Mouse (Mus musculus) forebrain, embryonic 14.5 days (tissue): ENCODE results near the gene Coil. TPM values are rescaled to one million over a fixed set of nuclear protein-coding genes. Genes with fewer than 3 reads are reported as not detected.
A peak's percentile ranks its signal among the peaks of the same experiment; 100 is the strongest.

Source experiments
- ATAC-seq: fragments of 200-750 bp; cut with Nextera tagmentation; 2 replicates; pipeline ENCODE4 v1.8.0; 2017; ENCODE audit warnings: mild to moderate bottlenecking, moderate library complexity
- DNase-seq: peaks from one replicate; pipeline ENCODE4 v3.0.0-alpha.2; 2015; ENCODE audit warnings: low spot score
- H3K27ac ChIP-seq: fragments of 300-500 bp; sonication (generic); 2 replicates; pipeline ENCODE4 v1.5.1; 2014; ENCODE audit warnings: low read depth, mild to moderate bottlenecking, control low read depth, low read length, moderate library complexity
- H3K27me3 ChIP-seq: fragments of 300-500 bp; sonication (generic); replicated peaks from 2 replicates; pipeline ENCODE4 v1.6.1; 2014; ENCODE audit warnings: low read length, control low read depth, mixed read lengths; ENCODE audit not compliant: control insufficient read depth, insufficient read depth
- H3K36me3 ChIP-seq: fragments of 300-500 bp; sonication (generic); 2 replicates; pipeline ENCODE4 v1.6.1; 2014; ENCODE audit warnings: low read length, control low read depth; ENCODE audit not compliant: control insufficient read depth, insufficient read depth
- H3K4me1 ChIP-seq: fragments of 300-500 bp; sonication (generic); 2 replicates; pipeline ENCODE4 v1.6.1; 2014; ENCODE audit warnings: antibody characterized with exemption, low read length, control low read depth; ENCODE audit not compliant: control insufficient read depth, insufficient read depth
- H3K4me2 ChIP-seq: fragments of 300-500 bp; sonication (generic); 2 replicates; pipeline ENCODE4 v1.6.1; 2014; ENCODE audit warnings: mild to moderate bottlenecking, control low read depth, low read length
- H3K4me3 ChIP-seq: fragments of 300-500 bp; sonication (generic); 2 replicates; pipeline ENCODE4 v1.5.1; 2014; ENCODE audit warnings: low read depth, low read length, control low read depth
- H3K9ac ChIP-seq: fragments of 300-500 bp; sonication (generic); 2 replicates; pipeline ENCODE4 v1.6.1; 2014; ENCODE audit warnings: mild to moderate bottlenecking, low read length, control low read depth, moderate library complexity
- H3K9me3 ChIP-seq: fragments of 300-500 bp; sonication (generic); replicated peaks from 2 replicates; pipeline ENCODE4 v1.6.1; 2016; ENCODE audit warnings: low read length, control low read depth, mixed read lengths; ENCODE audit not compliant: control insufficient read depth
- WGBS: fragments of 180-500 bp; shearing (Covaris S2); extraction: QIAGEN DNeasy Blood & Tissue Kit; methylation state at CpG from one replicate; pipeline ENCODE4 v1.1.7; 2014; 5-methylcytosine and 5-hydroxymethylcytosine counted together
- polyA plus RNA-seq: library from polyadenylated mRNA; unstranded; fragments of >200 nt; fragmentation: Nextera tagmentation; extraction: Ambion mirVana; gene quantifications from 2 replicates; pipeline ENCODE4 v1.2.1, GENCODE M21; 2014

Gene Coil
- polyA plus RNA-seq, 1 experiment from 2014 or later = 17.1 TPM

DNA sequence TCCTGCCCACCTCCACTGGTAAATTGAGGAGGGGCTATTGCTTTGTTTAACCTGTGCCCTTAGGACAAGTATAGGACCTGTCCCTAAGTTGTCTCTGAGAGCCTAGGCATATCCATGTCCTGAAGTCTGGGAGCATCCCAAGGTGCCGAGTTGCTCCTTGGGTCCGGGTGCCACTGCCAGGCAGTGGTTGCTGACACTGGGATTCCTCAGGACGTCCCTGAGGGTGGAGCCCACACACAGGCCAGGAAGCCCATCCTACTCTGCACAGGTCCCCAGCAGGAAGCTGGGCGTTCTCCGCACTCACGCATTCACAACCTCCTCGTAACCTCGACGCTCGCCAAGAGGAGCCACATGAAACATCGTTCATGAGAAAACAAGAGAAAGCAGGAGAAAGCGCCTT is 28.6 kb upstream of the Coil start:
- no peaks in the 10 kb centered on the region for H3K27me3 ChIP-seq
- no peak overlapping the region for H3K4me2 ChIP-seq
- H3K36me3 ChIP-seq = peaks cover 23% of the 10 kb centered on the region; the same call in 1 of the 2 replicates
- H3K9ac ChIP-seq = no peak overlapping the region
- DNase-seq = no peak
- H3K4me1 ChIP-seq = no peaks in the 10 kb centered on the region
- H3K9me3 ChIP-seq = no peaks in the 10 kb centered on the region
- no peak overlapping the region for H3K27ac ChIP-seq
- no peak overlapping the region for H3K4me3 ChIP-seq
- 81% methylated on average over 12 of the region's 12 CpGs for whole genome bisulfite sequencing
- ATAC-seq = no peak

DNA sequence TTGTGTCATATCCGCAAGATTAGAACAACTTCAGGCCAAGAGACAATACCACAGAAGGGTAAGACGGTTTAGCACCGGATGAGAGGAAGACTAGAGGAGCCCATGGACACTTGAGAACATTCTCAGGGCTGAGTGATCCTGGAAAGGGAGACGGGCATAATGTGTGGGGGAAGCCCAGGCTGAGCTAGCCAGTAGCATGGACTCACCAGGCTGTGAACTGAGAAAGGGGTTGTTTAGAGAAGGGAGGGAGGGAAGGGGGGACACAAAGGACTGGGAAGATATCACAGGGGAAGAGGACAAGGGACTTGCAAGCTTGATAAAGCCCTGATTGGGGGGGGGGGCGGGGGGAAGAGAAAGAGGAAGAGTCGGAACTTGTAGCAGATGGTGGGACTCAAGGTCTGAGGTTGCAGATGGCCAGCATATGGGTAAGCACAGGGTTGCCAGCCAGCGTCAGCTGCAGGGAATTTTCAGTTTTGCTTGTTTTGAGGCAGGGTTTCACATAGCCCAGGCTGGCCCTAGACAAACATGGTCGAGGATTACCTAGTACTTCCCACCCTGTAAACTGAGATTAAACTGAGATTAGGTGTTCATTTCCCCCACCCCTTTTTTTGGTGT is 24.0 kb upstream of the Coil start:
- H3K36me3 ChIP-seq = peaks cover 31% of the 10 kb centered on the region
- no peaks in the 10 kb centered on the region for H3K4me1 ChIP-seq
- H3K27me3 ChIP-seq = no peaks in the 10 kb centered on the region
- no peak overlapping the region for H3K4me3 ChIP-seq
- no peak overlapping the region for H3K27ac ChIP-seq
- no peak overlapping the region for H3K4me2 ChIP-seq
- DNase-seq (peak; percentile 13), ATAC-seq (no peak)
- no peaks in the 10 kb centered on the region for H3K9me3 ChIP-seq
- 80% methylated on average over 7 of the region's 8 CpGs for WGBS
- H3K9ac ChIP-seq = no peak overlapping the region

DNA sequence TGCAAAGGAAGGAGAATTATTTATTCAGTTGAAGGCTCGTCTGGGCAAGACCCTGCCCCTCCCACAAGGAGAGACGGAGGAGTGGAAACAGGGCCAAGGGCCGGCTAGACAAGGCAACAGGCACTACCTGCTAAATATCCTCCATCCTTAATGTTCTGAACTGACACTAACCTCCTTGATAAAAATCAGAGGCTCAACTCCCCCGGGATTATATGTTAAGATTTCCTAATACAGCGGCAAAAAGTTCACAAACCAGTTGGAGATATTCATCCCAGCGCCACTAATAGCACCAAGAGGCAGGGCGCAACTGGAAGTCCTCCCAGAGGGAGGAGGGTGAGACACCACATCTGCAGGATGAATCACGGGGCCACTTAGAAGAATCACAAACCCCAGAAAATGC is 21.2 kb upstream of the Coil start:
- Histone ChIP-seq H3K27me3 (no peaks in the 10 kb centered on the region), H3K4me3 (no peak overlapping the region), H3K4me2 (no peak overlapping the region), H3K4me1 (no peaks in the 10 kb centered on the region), H3K27ac (no peak overlapping the region), H3K36me3 (peaks cover 27% of the 10 kb centered on the region), H3K9me3 (no peaks in the 10 kb centered on the region), H3K9ac (no peak overlapping the region)
- ATAC-seq (no peak), DNase-seq (no peak)
- 81% methylated on average over 8 of the region's 8 CpGs for WGBS

DNA sequence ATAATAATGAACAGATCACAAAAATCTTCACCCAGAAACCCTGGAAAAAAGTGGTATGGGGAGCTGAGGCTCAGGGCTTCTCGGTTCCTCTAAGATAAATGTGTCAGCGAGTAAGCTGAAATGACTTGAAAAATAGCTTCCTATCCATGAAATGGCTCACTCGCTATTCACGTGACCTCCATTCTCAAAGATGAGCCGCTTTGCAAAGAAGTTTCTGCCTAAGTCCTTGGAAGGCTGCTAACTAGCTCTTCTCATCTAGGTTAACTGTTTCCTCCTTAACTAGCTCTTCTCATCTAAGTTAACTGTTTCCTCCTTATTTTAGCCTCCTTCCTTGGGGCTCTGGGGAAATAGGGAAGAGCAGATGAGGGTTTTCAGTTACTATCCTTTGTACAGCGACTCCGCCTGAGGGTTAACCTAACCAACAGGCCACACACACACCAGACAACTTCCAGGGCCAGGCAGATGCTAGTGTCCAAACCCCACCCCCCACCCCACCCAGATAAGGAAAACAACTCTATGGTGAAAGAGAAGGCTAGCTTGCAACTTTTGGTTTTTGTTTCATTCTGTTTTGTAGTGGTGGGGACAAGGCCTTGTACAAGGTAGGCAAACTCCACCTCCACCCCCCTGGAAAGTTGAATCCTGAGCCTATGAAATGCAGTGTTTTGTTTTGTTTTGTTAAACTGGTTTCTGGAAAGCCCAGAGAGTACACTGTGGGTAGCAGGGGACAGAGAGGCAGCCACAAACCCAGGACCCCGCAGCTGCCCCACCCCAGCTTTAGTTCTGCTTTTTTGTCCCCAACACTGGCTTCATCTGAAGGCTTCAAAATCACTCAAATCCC is 20.0 kb upstream of the Coil start:
- Histone ChIP-seq H3K9ac (no peak overlapping the region), H3K4me2 (no peak overlapping the region), H3K36me3 (peaks cover 22% of the 10 kb centered on the region; the same call in 1 of the 2 replicates), H3K27me3 (no peaks in the 10 kb centered on the region), H3K4me3 (no peak overlapping the region), H3K9me3 (no peaks in the 10 kb centered on the region), H3K27ac (no peak overlapping the region), H3K4me1 (no peaks in the 10 kb centered on the region)
- WGBS = 88% methylated on average over 8 of the region's 8 CpGs
- ATAC-seq (no peak), DNase-seq (no peak)

DNA sequence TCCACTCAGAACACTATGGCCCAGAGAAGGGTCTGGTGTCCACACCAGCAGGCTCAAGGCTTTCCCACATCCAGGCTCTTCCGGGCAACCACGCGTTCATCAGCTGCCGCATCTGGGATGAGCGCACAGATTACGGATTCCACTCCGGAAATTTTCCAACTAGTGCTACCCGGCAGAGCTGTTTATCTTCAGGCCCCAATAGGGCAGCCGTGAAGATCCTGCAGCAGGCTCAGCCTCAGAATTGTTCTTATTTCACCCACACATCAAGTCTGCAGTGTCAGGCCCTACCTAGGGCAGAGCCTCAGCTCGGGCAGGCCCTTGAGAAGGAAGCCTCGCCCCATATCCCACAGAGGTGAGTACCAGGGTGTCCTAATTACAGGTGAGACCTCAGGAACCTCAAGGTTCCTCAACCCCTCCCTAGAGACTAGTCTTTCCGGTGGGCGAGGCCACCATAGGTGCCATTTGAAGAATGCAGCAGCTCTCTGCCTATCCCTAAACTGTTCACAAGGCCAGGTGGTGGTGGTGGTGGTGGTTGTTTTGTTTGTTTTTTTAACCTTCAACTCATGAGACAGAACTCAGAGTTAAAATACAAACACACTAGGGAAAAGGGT is 19.3 kb upstream of the Coil start:
- Histone ChIP-seq H3K4me1 (no peaks in the 10 kb centered on the region), H3K27ac (no peak overlapping the region), H3K9ac (no peak overlapping the region), H3K4me2 (no peak overlapping the region), H3K36me3 (peaks cover 17% of the 10 kb centered on the region; the same call in 1 of the 2 replicates), H3K9me3 (no peaks in the 10 kb centered on the region), H3K4me3 (no peak overlapping the region), H3K27me3 (no peaks in the 10 kb centered on the region)
- DNase-seq = no peak
- 93% methylated on average over 13 of the region's 13 CpGs for WGBS
- no peak for ATAC-seq

DNA sequence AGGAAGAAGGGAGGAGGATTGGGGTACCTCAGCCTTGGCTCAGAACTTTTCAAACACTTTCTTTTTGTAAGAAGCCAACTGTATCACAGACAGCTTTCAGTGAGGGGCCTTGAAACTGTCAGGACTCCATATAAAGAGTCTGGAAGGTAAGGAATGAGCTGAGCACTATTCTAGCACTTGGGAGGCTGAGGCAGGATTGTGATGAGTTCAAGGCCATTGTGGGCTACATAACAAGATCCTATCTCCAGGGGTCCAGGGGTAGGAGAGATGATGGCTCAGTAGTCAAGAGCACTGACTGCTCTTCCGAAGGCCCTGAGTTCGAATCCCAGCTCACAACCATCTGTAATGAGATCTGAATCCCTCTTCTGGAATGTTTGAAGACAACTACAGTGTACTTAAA is 18.5 kb upstream of the Coil start:
- 100% methylated on average over 2 of the region's 2 CpGs for WGBS

DNA sequence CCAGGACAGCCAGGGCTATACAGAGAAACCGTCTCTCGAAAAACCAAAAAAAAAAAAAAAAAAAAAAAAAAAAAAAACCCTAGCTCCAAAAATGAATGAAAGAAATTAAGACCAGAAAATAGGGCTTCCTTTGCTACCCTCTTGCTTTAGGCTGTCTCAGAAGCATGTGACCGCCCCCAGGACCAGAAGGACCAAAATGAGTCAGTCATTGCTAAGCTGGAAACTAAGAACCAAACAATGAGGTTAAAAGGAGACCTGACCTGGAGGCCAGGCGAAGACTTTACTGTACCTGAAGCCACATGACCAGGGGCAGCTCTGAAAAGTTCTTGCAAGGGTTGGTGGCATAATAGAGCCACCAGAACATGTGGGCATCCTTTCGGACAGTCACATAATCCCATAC is 17.9 kb upstream of the Coil start:
- H3K27me3 ChIP-seq = no peaks in the 10 kb centered on the region
- H3K4me2 ChIP-seq = no peak overlapping the region
- no peak for DNase-seq
- no peak overlapping the region for H3K4me3 ChIP-seq
- no peak for ATAC-seq
- H3K36me3 ChIP-seq = peaks cover 12% of the 10 kb centered on the region; the same call in 1 of the 2 replicates
- no peaks in the 10 kb centered on the region for H3K9me3 ChIP-seq
- H3K9ac ChIP-seq = no peak overlapping the region
- no peaks in the 10 kb centered on the region for H3K4me1 ChIP-seq
- no peak overlapping the region for H3K27ac ChIP-seq
- 95% methylated on average over 5 of the region's 5 CpGs for WGBS

More for the DNA sequence above, 18.5 kb upstream of the Coil start:
- H3K9ac ChIP-seq = no peak overlapping the region
- no peaks in the 10 kb centered on the region for H3K4me1 ChIP-seq
- no peak overlapping the region for H3K4me2 ChIP-seq
- no peak overlapping the region for H3K4me3 ChIP-seq
- DNase-seq = no peak
- no peaks in the 10 kb centered on the region for H3K27me3 ChIP-seq
- H3K9me3 ChIP-seq = no peaks in the 10 kb centered on the region
- peaks cover 16% of the 10 kb centered on the region; the same call in 1 of the 2 replicates for H3K36me3 ChIP-seq
- H3K27ac ChIP-seq = no peak overlapping the region
- no peak for ATAC-seq

DNA sequence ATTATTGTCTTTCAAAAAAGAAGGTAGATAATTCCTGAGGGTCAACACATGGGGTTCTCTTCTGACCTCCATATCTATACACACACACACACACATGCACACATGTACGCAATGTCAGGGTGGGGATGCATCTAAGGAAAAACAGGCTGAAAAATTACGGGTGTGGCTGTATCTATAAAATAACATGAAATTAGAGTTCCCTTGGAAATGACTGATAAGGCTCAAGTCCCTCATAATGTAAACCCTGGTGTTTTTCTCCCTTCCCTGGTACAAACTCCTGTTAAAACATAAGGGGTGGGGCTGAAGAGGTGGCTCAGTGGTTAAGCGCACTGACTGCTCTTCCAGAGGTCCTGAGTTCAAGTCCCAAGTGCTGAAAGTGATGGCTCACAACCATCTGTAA is 16.5 kb upstream of the Coil start:
- H3K9ac ChIP-seq = no peak overlapping the region
- peaks cover 12% of the 10 kb centered on the region; the same call in 1 of the 2 replicates for H3K36me3 ChIP-seq
- no peaks in the 10 kb centered on the region for H3K9me3 ChIP-seq
- H3K4me3 ChIP-seq = no peak overlapping the region
- H3K27me3 ChIP-seq = no peaks in the 10 kb centered on the region
- DNase-seq (no peak), ATAC-seq (no peak)
- H3K27ac ChIP-seq = no peak overlapping the region
- H3K4me1 ChIP-seq = no peaks in the 10 kb centered on the region
- WGBS = 100% methylated on average over 3 of the region's 3 CpGs
- no peak overlapping the region for H3K4me2 ChIP-seq

DNA sequence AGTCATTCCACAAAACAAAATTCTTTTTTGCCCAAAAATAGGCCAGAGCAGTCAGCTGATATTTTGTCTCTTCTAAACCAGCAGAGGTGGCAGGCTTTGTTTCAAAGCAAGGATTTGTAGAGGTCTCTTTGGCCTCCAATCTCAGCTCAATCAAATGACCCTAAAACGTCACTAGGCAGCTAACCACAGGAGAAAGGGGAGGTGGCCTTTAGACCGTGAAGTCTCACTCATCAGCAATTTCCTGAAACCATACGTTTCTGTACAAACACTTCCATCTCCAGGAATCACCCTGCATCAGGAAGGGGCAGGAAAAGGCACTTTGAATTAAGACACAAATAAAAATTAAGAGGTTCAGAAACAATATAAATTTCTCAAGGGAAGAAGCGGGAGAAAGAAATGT is 15.2 kb upstream of the Coil start:
- Histone ChIP-seq H3K36me3 (peaks cover 12% of the 10 kb centered on the region; the same call in 1 of the 2 replicates), H3K9me3 (no peaks in the 10 kb centered on the region), H3K9ac (peak overlapping the region; percentile 66), H3K4me2 (peak overlapping the region; percentile 61), H3K27ac (no peak overlapping the region), H3K4me3 (peak overlapping the region; percentile 36), H3K4me1 (no peaks in the 10 kb centered on the region), H3K27me3 (no peaks in the 10 kb centered on the region)
- ATAC-seq (peak; percentile 53), DNase-seq (peak; percentile 62)
- WGBS = under 1% methylated on average over 4 of the region's 4 CpGs
